Mouse (Mus musculus) T-helper 1 cell (primary cell): Measurements from ENCODE around the gene Rnf225.
"Not testable (repeated sequence)": the region's sequence is repeated elsewhere in the genome, so short reads cannot be mapped to it uniquely, and the experiment has no call there.

Source experiments
- in situ Hi-C: fragments of 300-600 bp; cut with MboI, MseI; formaldehyde crosslinking; loops from one replicate; pipeline ENCODE4 v1.15.1; 2025; ENCODE audit warnings: high pct_unique_total_duplicates

Gene Rnf225

DNA sequence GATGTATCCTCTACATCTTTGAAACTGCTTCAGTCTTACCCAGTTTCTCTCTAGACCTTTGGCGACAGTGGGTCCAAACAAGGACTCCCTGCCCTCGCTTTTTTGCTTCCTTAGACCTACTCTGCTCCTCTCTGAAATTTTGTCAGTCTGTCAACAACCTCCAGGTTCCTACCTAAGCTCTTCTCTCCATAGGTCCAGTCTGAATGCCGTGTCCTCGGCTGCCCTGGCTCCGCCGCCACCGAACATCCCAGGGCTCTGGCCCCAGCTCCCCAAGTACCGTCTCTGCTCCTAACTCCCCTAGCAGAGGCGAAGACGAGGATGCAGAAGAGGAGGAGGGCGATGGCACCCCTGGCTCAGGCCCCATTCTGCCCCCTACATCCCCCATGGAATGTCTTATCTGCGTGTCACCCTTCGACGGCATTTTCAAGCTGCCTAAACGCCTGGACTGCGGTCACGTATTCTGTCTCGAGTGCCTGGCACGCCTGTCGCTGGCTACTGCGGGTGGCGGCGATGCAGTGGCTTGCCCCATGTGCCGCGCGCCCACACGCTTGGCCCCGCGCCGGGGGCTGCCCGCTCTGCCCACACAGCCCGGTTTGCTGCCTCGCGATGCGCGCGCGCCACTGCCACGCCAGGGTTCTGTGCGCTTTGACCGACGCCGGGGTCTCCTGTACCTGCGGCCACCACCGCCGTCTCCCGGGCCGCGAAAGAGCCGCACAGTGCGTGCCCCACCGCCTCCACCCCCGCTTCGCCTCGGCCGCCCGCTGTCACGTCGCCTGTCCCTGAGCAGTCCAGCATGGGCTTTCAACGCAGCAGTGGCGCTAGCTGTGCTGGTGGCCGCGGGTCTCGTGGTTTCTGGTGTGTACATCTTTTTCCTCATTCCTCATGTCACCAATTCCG lies 725 bp downstream of the Rnf225 start:
- in situ Hi-C loops, result no loop called here

DNA sequence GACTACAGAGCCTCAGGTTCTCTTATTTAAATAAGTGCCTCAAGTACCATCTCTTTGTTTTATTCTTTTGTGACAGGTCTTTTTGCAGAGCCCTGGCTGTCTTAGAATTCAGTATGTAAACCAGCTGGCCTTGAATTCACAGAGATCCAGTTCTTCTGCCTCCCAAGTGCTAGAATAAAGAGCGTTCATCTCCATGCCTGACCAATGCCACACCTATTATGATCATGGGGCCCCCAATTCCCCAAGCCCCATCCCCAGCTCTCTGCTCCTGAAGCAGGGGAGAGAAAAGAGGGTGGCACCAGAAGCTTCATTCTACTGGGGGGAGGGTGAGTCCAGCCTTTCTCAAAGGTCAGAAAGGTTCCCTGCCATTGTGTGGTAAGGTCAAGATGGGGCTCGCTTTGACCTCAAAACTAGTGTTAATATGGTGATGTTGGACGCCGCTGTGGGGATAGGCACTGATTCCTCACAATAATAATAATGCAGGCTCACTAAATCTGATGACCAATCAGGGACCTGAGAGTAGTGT lies 6.5 kb downstream of the Rnf225 start:
- in situ Hi-C loops, result no loop called here

DNA sequence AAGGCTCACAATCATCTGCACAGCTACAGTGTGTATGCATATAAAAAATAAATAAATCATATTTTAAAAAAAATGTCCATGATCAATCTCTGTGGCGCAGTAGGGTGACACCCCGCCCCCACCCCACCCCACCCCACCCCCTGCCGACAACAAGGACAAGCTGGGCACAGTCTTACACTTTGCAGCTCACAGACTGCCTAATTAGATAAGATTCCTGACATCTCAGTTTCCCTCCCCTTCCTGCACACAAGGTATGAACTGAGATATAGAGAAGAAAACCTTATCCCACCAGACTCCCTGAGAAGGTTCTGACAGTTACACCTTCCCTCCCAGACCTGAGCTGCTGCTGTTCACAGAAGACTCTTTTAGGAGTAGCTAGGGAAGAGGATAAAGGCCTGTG lies 7.6 kb downstream of the Rnf225 start:
- in situ Hi-C loops, result no loop called here

DNA sequence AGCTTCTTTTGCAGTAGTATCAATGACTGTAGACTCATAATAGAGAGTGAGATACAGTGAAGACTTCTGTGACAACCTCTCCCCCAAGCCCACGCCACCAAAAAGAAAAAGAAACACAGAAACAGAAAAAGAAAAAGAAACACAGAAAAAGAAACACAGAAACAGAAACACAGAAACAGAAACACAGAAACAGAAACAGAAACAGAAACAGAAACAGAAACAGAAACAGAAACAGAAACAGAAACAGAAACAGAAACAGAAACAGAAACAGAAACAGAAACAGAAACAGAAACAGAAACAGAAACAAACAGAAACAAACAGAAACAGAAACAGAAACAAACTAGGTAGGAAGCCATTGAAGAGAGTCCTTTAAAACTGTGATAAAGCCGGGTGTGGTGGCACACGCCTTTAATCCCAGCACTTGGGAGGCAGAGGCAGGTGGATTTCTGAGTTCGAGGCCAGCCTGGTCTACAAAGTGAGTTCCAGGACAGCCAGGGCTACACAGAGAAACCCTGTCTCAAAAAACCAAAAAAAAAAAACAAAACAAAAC lies 10.1 kb downstream of the Rnf225 start:
- in situ Hi-C loops, result not testable (repeated sequence)

DNA sequence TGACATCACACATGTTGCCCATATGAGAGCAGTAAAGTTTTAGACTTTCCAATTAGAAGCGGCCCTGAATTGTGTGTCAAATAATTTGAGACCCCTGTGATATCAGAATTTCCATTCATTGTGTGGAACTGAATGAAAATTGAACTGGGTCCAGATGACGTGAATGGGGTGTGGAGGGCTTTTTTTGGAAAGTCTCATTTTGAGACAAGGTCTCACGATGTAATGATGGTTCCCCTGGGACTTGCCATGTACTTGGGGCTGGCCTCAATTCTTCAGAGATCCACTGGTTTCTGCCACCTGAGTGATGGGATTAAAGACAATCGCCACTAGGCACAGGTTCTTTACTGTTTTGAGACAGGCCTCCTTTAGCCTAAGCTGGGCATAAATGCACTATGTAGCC lies 13.4 kb downstream of the Rnf225 start:
- in situ Hi-C loops, result loop anchor here (5.0 to 10.0 kb wide), 2 partner anchors 337 to 1674 kb away; partner anchors contain the start of genes Lig1 and Zswim9

DNA sequence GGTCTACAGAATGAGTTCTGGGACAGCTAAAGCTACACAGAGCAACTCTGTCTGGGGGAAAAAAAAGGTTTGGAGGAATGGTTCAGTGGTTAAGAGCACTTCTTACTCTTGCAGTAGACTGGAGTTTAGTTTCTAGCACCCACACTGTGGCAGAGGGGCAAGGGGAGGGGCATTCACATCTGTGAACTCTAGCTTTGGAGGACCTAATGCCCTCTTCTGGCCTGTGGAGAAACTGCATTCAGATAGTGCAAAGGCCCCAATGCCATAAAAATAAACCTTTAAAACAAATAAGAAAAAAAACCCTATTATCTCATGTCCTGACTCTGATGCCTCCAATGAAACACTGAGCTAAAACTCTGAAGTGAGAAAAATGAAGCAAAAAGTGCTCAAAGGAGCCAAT lies 16.3 kb downstream of the Rnf225 start:
- in situ Hi-C loops, result loop anchor here (5.0 to 10.0 kb wide), 2 partner anchors 334 to 1671 kb away; partner anchors contain the start of genes Lig1 and Zswim9

DNA sequence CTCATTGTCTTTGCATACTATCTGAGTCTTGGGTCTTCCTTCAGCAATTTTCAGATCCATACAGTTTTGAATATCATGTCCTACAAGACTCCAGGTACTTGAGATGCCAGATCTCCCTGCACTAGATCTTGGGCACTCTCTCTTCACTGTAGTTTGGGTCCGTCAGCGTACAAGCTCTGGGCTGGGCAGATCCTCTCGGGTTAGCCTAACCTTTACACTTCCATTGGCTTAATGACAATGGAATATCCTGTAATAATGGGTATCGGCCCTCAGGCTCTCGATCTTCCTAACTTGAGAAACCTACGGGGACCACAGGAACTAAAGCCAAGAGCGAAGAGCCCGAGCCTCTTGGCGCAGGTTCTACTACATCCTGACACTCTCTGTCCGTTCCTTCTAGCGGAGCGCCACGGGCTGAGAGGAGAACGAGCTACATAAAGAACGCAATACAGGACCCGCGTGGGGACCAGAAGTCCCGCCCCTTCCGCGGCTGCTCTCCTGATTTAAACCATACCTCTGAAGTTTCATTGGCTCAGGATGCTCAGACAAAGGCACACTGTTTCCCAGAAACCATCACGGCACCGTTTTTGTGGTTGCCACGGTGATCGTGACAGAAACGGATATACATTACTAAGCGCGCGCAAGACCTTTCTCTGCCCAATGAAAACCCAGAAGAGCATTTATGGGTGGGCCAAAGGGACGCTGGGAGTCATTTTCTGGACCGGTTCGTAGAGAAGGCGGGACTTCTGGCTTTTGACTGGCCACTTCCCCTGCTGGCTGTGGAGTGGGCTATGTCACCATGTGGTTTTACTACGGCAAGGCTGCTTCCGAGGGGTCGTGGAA lies 22.0 kb downstream of the Rnf225 start:
- in situ Hi-C loops, result loop anchor here (10.0 kb wide), 1 partner anchor 1666 kb away; no protein-coding TSS in a partner anchor

DNA sequence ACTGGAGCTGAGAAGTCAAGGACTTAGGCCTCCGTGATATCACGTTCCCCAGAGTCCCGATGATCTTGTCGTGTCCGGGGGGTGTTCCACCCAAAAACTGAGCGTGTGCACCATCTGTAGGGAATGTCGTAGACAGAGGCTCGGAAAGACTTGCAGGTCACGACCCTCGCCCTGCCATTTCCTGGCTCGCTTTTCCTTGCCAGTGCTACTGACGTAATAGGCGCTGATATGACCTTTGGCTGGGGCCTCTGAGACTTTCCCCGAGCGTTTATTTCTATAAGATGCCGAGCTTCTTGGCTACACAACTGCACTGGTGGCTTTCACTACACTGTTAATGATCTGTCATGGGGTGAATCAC lies 22.6 kb downstream of the Rnf225 start:
- in situ Hi-C loops, result loop anchor here (10.0 kb wide), 1 partner anchor 1665 kb away; no protein-coding TSS in a partner anchor

DNA sequence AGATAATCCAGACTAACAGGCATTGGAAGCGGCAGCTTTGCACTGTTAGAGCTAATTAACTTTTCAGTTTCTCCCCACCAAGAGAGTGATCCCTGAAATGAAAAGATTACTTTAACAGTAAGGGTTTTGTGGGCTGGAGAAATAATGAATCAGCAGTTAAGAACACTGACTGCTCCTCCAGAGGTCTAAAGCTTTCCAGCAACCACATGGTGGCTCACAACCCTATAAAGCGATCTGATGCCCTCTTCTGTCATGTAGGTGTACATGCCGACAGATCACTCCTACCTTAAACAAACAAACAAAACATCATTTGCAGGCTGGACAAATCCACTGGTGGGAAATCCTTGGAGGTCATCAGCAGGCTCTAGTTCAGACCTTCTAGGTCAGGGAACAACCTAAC lies 27.7 kb downstream of the Rnf225 start:
- in situ Hi-C loops, result no loop called here

DNA sequence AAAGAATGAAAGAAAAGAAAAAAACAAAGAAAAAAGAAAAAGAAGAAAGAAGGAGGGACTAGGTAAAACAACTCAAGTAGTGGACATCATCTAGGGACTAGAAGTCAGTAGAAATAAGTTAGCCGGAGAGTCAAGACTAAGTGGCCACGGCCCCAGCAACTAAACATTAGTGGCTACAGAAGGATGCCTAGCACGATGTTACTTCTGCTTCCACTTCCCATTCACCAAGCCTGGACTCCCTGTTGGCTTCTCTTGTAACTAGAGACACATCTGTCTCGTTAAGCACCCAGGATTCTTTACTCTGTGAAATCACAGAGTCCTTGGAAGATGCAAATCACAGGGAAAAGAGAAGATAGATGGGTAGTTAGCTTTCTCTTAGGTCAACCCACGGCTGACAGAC lies 30.3 kb downstream of the Rnf225 start:
- in situ Hi-C loops, result no loop called here

DNA sequence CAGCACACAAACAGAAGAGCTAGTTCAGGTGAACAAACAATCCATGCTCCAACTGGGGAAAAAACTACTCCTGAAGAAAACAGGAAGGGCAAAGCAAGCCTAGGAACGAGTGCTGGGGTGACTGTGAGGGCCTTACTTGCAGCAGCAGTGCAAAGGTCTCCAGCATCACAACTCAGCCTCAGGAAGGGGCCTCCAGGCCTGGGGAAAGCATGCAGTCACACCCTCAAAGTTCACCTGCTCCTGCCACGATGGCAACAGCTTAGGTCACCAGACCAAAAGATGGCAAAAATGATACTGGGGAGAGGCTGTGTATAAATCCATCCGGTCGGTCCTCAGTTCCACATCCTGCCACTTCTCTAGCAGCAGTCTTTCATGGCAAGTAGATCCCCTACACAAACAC lies 31.7 kb downstream of the Rnf225 start:
- in situ Hi-C loops, result no loop called here

DNA sequence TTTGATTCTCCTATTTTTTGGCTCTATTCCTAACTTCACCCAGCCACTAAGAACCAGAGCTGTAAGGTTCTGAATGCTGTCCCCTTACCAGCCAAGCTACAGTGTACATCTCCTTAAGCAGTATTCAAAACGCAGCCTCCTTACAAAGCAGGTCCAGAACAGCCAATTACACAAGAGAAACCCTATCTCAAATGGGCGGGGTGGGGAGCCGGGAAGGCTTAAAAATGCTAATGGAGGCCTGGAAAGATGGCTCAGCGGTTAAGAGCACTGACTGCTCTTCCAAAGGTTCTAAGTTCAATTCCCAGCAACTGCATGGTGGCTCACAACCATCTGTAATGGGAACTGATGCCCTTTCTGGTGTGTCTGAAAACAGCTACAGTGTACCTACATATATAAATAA lies 32.5 kb downstream of the Rnf225 start:
- in situ Hi-C loops, result no loop called here

DNA sequence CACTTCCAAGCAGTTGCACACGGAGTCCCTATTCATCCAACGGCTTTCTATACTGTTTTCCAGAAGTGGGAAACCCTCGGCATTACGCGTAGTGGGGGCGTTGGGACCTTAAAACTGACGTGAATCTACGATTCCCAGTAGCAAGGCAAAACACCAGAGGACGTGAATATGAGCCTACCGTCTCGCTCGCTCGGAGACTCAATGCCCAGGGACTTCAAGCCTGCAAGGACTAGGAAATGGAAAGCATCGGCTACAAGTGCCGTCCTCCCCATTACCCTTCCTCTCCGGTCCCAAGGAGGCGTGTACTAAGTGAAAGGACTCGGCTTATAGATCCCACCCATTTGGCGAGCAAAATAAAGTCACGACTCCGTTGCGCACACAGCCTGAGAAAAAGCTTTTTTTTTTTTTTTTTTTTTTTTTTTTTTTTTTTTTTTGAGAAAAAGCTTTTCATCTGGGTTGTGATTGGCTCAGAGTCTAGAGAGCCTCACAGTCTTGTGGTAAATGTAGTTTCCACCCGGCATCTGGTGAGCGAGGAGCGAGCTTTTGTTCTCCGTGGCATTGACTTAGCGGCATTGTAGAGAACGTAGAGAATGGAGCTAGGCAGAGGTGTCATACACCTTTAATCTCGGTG lies 34.4 kb downstream of the Rnf225 start:
- in situ Hi-C loops, result no loop called here

DNA sequence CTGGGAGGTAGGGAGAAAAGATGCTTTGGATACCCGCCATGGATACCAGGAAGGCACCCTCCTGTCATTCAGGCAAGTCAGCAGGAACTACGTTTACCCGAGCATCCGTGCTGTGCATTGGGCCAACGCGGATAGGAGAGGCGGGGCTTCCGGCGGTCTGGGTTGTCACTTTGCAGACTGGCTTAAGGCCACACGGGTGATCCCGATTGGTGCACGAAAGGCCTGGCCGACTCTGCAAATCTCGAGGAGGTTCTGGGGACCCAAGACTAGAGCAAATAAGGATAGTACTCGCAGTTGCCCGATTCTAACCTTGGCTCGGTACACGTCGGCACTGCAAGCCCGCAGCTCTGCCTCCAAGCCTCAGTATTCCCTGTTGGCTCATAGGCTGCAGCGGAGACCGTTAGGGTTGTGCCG lies 38.5 kb downstream of the Rnf225 start, which contains the start of gene Zfp324:
Gene Zfp324, plus strand, starts transcription at position 161 of the 414 bp plus-strand sequence.
- in situ Hi-C loops, result no loop called here

DNA sequence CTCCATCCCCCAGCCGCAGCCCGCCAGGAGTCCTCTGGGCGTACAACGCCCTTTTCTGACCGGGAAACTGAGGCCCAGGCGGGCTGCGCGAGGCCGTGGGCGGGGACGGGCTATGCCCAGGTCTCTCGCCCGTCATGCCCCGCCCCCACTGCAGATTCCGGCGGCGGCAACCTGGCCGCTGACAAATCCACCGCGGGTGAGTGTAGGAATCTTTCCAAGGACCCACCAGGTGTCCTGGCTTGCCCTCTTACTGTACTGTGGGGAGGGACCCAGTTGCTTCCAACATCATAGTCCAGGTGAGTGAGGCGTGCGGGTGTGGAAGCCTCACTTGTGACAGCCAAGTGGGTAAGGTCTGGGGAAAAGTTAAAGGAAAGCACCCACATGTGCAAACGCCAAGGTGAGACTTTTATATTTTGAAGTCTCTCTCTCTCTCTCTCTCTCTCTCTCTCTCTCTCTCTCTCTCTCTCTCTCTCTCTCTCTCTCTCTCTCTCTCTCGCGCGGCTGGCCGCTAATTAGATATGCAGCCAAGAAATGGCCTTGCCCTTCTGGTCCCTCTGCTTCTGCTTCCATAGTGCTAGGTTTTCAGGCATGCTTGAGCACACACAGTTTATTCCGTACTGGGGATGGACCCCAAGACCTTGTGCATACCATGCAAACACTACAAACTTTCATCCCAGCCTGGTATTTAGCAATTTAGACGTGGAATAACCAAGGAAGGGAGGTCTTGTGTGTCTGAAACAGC lies 39.1 kb downstream of the Rnf225 start:
- in situ Hi-C loops, result no loop called here

DNA sequence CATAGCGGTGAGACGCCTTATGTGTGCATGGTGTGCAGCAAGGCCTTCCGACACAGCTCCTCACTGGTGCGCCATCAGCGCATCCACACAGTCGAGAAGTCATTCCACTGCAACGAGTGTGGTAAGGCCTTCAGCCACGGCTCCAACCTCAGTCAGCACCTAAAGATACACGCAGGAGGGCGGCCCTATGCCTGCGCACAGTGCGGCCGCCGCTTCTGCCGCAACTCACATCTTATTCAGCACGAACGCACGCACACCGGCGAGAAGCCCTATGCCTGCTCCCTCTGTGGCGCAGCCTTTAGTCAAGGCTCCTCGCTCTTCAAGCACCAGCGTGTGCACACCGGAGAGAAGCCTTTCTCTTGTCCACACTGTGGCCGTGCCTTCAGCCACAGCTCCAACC lies 43.7 kb downstream of the Rnf225 start:
- in situ Hi-C loops, result loop anchor here (5.0 kb wide), 1 partner anchor 71 kb away; no protein-coding TSS in a partner anchor

DNA sequence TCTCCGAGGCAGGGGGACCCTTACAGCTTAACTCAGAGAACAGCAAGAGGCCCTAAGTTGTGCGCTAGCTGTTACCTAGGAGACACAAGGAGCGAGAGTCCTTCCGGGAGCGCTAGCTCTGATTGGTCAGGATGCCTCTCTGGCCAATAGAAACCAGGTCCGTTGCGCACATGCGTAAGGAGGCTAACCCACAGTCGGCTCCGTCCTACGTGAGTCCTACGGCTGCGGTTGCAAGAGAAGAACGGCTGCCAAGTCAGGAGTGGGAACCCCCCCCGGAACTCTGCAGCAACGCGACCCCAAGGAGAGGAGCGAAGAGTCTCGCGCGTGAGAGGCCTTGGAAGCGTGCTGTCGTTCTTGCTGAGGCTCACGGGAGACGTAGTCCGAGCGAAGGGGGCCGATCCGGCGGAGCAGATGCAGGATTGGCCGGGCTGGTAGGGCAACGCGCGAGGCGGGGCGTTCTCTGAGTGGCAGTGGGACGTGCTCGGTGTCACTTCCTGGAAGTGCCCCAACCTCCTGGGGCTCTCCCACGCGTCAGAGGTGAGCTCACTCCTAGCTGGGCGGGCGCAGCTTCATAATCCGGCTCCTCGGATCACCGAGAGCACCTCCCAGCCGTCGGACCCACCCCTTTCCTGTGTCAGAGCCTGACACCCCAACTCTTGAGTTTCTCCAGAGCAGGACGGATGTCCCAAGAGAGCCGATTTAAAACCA lies 50.6 kb downstream of the Rnf225 start, which contains the start of gene Zfp446:
Gene Zfp446, plus strand, starts transcription at position 167 of the 708 bp plus-strand sequence.
- in situ Hi-C loops, result no loop called here

DNA sequence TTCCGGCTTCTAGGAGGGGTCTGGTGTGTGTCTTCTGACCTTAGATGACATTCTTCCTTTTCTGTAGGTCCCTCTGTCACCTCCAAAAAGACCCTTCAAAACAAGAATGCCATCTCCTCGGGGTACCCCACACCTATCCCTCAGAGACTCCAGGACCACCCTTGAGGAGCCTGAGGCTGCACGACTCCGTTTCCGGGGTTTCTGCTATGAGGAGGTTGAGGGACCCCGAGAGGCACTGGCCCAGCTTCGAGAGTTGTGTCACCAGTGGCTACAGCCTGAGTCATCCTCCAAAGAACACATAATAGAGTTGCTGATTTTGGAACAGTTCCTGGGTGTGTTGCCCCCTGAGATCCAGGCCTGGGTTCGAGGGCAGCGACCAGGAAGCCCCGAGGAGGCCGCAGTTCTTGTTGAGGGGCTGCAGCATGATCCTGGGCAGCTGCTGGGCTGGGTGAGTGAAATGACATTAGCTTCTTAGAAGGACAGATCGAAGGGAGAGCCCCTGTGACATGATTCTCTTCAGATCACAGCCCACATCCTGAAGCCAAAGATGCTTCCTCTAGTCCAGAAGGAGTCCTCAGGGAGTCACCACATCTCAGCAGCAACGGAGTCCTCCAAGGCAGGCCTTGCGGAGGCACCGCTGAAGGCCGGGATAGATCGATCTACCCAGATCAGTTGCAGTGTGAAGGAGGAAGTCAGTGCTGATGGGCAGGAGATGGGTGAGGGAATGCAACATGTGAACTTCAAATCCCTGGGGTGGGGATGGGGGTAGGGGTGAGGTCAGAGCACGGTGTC lies 51.9 kb downstream of the Rnf225 start:
- in situ Hi-C loops, result no loop called here

DNA sequence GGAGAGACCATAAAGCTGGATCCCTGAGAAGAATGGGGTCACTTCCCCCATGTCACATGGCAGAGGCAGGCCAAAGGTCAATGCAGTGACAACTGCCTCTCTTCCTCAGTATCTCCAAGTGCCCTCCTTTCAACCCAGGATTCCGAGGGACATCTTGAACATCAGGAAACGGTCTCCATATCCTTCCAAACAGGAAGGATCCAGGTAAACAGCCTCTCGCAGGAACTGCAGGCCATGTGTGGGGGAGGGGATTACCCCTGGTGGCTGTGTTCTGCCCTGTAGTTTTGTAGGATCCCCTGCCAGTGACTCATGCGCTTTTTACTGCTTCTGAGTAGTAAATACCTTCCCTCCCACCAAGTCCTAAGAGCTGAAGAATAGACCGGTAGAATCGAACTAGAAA lies 52.6 kb downstream of the Rnf225 start:
- in situ Hi-C loops, result loop anchor here (10.0 kb wide), 1 partner anchor 315 kb away; no protein-coding TSS in a partner anchor
